Mouse (Mus musculus) lung, adult 2 months (tissue): Measurements from ENCODE around the gene Trpv1.

ENCODE experiments used
- CTCF ChIP-seq: fragments of 200-500 bp; IDR thresholded peaks from 2 replicates; pipeline ENCODE4 v1.5.1; 2011; ENCODE audit warnings: mild to moderate bottlenecking, low read length, control low read depth; ENCODE audit not compliant: insufficient read depth
- POLR2A ChIP-seq: fragments of 200-500 bp; IDR thresholded peaks from 2 replicates; pipeline ENCODE4 v1.6.1; 2011; ENCODE audit warnings: low read depth, mild to moderate bottlenecking, control low read depth, low read length, borderline replicate concordance; ENCODE audit errors: extremely low read depth

- TF ChIP-seq CTCF, result no peak
- TF ChIP-seq POLR2A, result no peak
Observed at GRCm38 (mm10) chr11:73185872-73186615, 48.0 kb upstream of the Trpv1 start.
